Mouse (Mus musculus): ENCODE results near the gene Cry2. TPM values are rescaled to one million over a fixed set of nuclear protein-coding genes. Genes with fewer than 3 reads are reported as not detected.
"Not testable (repeated sequence)": the region's sequence is repeated elsewhere in the genome, so short reads cannot be mapped to it uniquely, and the experiment has no call there.

The Cry2 gene
- polyA plus RNA-seq, 1 experiment from 2014 or later = 51.4 TPM

GRCm38 (mm10) chr2:92411705-92412104, 22.1 kb downstream of the Cry2 start:
- Histone ChIP-seq H3K27ac (ENCODE audit: low read depth, low read length) (no peak overlapping the region), H3K27me3 (replicated peaks; ENCODE audit: control insufficient read depth, insufficient read depth, low read length) (no peaks in the 10 kb centered on the region), H3K4me1 (ENCODE audit: control insufficient read depth, insufficient read depth, low read depth, low read length) (no peaks in the 10 kb centered on the region), H3K4me3 (ENCODE audit: low read length) (no peak overlapping the region), H3K9me3 (ENCODE audit: control insufficient read depth, low read length) (no peaks in the 10 kb centered on the region), H3K4me2 (ENCODE audit: low read length) (no peak overlapping the region), H3K36me3 (ENCODE audit: control insufficient read depth, insufficient read depth, low read length) (peaks cover 60% of the 10 kb centered on the region), H3K9ac (ENCODE audit: low read depth, low read length) (no peak overlapping the region)
- no peak for ATAC-seq
- WGBS = 93% methylated on average over 10 of the region's 10 CpGs

- ATAC-seq = no peak
- WGBS = 94% methylated on average over 18 of the region's 18 CpGs
- H3K4me2 ChIP-seq (ENCODE audit: low read length) = no peak overlapping the region
- no peak overlapping the region for H3K27ac ChIP-seq (ENCODE audit: low read depth, low read length)
- H3K36me3 ChIP-seq (ENCODE audit: control insufficient read depth, insufficient read depth, low read length) = peaks cover 56% of the 10 kb centered on the region
- H3K9ac ChIP-seq (ENCODE audit: low read depth, low read length) = no peak overlapping the region
- H3K4me1 ChIP-seq (ENCODE audit: control insufficient read depth, insufficient read depth, low read depth, low read length) = peaks cover 2% of the 10 kb centered on the region; the same call in 1 of the 2 replicates
- H3K9me3 ChIP-seq (ENCODE audit: control insufficient read depth, low read length) = no peaks in the 10 kb centered on the region
- no peak overlapping the region for H3K4me3 ChIP-seq (ENCODE audit: low read length)
- no peaks in the 10 kb centered on the region for H3K27me3 ChIP-seq (replicated peaks; ENCODE audit: control insufficient read depth, insufficient read depth, low read length)
These were observed 25.4 kb downstream of the Cry2 start for GRCm38 (mm10) chr2:92408309-92409045.

- peaks cover 8% of the 10 kb centered on the region; the same call in 1 of the 2 replicates for H3K4me1 ChIP-seq (ENCODE audit: control insufficient read depth, insufficient read depth, low read depth, low read length)
- H3K27me3 ChIP-seq (replicated peaks; ENCODE audit: control insufficient read depth, insufficient read depth, low read length) = no peaks in the 10 kb centered on the region
- no peaks in the 10 kb centered on the region for H3K9me3 ChIP-seq (ENCODE audit: control insufficient read depth, low read length)
- no peak for ATAC-seq
- H3K27ac ChIP-seq (ENCODE audit: low read depth, low read length) = no peak overlapping the region
- H3K9ac ChIP-seq (ENCODE audit: low read depth, low read length) = no peak overlapping the region
- peaks cover 30% of the 10 kb centered on the region for H3K36me3 ChIP-seq (ENCODE audit: control insufficient read depth, insufficient read depth, low read length)
- no peak overlapping the region for H3K4me3 ChIP-seq (ENCODE audit: low read length)
- H3K4me2 ChIP-seq (ENCODE audit: low read length) = no peak overlapping the region
- 45% methylated on average over 7 of the region's 7 CpGs for WGBS
These were observed 28.2 kb downstream of the Cry2 start for GRCm38 (mm10) chr2:92405687-92406086.

GRCm38 (mm10) chr2:92404737-92405136, 29.1 kb downstream of the Cry2 start:
- H3K36me3 ChIP-seq (ENCODE audit: control insufficient read depth, insufficient read depth, low read length) = peaks cover 25% of the 10 kb centered on the region
- WGBS = 85% methylated on average over 6 of the region's 6 CpGs
- H3K4me3 ChIP-seq (ENCODE audit: low read length) = no peak overlapping the region
- no peaks in the 10 kb centered on the region for H3K9me3 ChIP-seq (ENCODE audit: control insufficient read depth, low read length)
- no peak overlapping the region for H3K4me2 ChIP-seq (ENCODE audit: low read length)
- peaks cover 11% of the 10 kb centered on the region; the same call in 1 of the 2 replicates for H3K4me1 ChIP-seq (ENCODE audit: control insufficient read depth, insufficient read depth, low read depth, low read length)
- no peaks in the 10 kb centered on the region for H3K27me3 ChIP-seq (replicated peaks; ENCODE audit: control insufficient read depth, insufficient read depth, low read length)
- no peak overlapping the region for H3K9ac ChIP-seq (ENCODE audit: low read depth, low read length)
- no peak for ATAC-seq
- H3K27ac ChIP-seq (ENCODE audit: low read depth, low read length) = no peak overlapping the region

GRCm38 (mm10) chr2:92403776-92404319, 30.0 kb downstream of the Cry2 start:
- ATAC-seq = no peak
- 93% methylated on average over 5 of the region's 5 CpGs for WGBS
- Histone ChIP-seq H3K27ac (ENCODE audit: low read depth, low read length) (no peak overlapping the region), H3K4me2 (ENCODE audit: low read length) (no peak overlapping the region), H3K36me3 (ENCODE audit: control insufficient read depth, insufficient read depth, low read length) (peaks cover 17% of the 10 kb centered on the region), H3K4me1 (ENCODE audit: control insufficient read depth, insufficient read depth, low read depth, low read length) (peaks cover 20% of the 10 kb centered on the region), H3K9me3 (ENCODE audit: control insufficient read depth, low read length) (no peaks in the 10 kb centered on the region), H3K4me3 (ENCODE audit: low read length) (no peak overlapping the region), H3K27me3 (replicated peaks; ENCODE audit: control insufficient read depth, insufficient read depth, low read length) (no peaks in the 10 kb centered on the region), H3K9ac (ENCODE audit: low read depth, low read length) (no peak overlapping the region)

DNA sequence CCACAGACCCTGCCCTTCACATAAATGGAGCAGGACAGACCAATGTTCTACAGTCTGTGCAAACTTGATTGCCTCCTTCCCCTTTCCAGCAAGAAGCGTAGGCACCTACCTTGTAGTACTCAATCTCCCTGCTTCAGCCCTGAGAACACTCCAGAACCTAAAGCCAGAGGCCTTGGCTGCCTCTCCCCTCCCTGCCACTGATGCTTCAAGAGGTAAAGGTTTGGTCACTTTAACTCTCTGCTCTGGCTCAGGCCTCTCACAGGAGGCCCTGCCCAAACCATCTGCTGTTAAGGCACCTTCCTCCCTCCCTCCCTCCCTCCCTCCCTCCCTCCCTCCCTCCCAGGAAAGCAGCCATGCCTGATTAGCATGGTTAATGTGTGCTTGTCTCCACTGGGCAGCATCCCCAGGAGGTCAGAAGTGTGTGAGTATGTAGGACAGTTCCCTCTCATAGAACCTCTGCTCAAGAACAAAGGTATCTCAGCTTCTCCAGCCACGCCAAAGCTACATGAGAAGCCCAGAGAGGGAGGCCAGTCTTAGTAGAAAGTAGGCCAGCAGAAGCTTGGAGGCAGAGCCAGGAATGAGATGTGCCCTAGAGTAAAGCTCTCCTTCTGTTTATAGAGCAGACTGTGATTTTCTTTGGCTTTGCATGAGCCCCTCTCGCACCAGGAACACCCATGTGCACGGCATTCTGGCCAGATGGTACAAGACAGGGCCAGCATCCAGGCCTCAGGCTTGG, 31.1 kb downstream of the Cry2 start:
- Histone ChIP-seq H3K36me3 (ENCODE audit: control insufficient read depth, insufficient read depth, low read length) (peaks cover 9% of the 10 kb centered on the region), H3K27ac (ENCODE audit: low read depth, low read length) (peak overlapping the region; percentile 65), H3K4me1 (ENCODE audit: control insufficient read depth, insufficient read depth, low read depth, low read length) (peaks cover 27% of the 10 kb centered on the region), H3K9ac (ENCODE audit: low read depth, low read length) (no peak overlapping the region), H3K27me3 (replicated peaks; ENCODE audit: control insufficient read depth, insufficient read depth, low read length) (no peaks in the 10 kb centered on the region), H3K4me3 (ENCODE audit: low read length) (no peak overlapping the region), H3K9me3 (ENCODE audit: control insufficient read depth, low read length) (no peaks in the 10 kb centered on the region), H3K4me2 (ENCODE audit: low read length) (no peak overlapping the region)
- 68% methylated on average over 4 of the region's 4 CpGs for WGBS
- ATAC-seq = peak; percentile 25; the same call in 1 of the 2 replicates

GRCm38 (mm10) chr2:92401091-92401561, 32.7 kb downstream of the Cry2 start, which contains the start of gene Mapk8ip1:
Gene Mapk8ip1 (minus strand): TSS chr2:92401263.
- 4% methylated on average over 23 of the region's 59 CpGs for WGBS
- peak; percentile 71 for ATAC-seq
- H3K9me3 ChIP-seq (ENCODE audit: control insufficient read depth, low read length) = no peaks in the 10 kb centered on the region
- H3K4me3 ChIP-seq (ENCODE audit: low read length) = peak within 1 kb of the TSS; percentile 79
- peak within 1 kb of the TSS; percentile 88 for H3K9ac ChIP-seq (ENCODE audit: low read depth, low read length)
- peak within 1 kb of the TSS; percentile 87 for H3K27ac ChIP-seq (ENCODE audit: low read depth, low read length)
- H3K4me2 ChIP-seq (ENCODE audit: low read length) = peak within 1 kb of the TSS; percentile 76
- H3K27me3 ChIP-seq (replicated peaks; ENCODE audit: control insufficient read depth, insufficient read depth, low read length) = no peaks in the 10 kb centered on the region
- peaks cover 32% of the 10 kb centered on the region for H3K4me1 ChIP-seq (ENCODE audit: control insufficient read depth, insufficient read depth, low read depth, low read length)
- H3K36me3 ChIP-seq (ENCODE audit: control insufficient read depth, insufficient read depth, low read length) = peaks cover 9% of the 10 kb centered on the region

DNA sequence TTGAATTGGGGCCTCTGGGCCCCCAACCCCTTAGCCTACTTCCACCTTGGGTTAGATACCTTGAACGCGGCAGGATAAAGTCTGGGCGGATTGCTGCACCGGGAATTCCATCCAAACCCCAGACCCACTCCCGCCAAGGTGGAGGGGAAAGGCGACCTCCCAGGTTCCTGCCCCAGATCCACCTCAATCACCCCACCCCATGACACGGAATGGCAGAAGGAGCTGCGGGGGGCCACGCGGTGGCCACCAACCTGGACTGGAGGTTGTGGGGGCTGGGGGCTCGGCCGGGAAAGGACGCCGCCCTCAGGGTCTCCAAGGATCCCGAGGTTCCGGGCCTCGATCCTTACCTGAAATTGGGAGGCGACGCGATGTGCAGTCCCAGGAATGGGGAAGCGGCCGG, 33.2 kb downstream of the Cry2 start:
- Histone ChIP-seq H3K4me2 (ENCODE audit: low read length) (peak overlapping the region; percentile 76), H3K9ac (ENCODE audit: low read depth, low read length) (peak overlapping the region; percentile 88), H3K4me1 (ENCODE audit: control insufficient read depth, insufficient read depth, low read depth, low read length) (peaks cover 30% of the 10 kb centered on the region), H3K4me3 (ENCODE audit: low read length) (peak overlapping the region; percentile 79), H3K27me3 (replicated peaks; ENCODE audit: control insufficient read depth, insufficient read depth, low read length) (no peaks in the 10 kb centered on the region), H3K36me3 (ENCODE audit: control insufficient read depth, insufficient read depth, low read length) (peaks cover 9% of the 10 kb centered on the region), H3K9me3 (ENCODE audit: control insufficient read depth, low read length) (no peaks in the 10 kb centered on the region), H3K27ac (ENCODE audit: low read depth, low read length) (peak overlapping the region; percentile 87)
- ATAC-seq = 0 out of 2 replicates have a peak, but pooled peaks have one; percentile 1
- under 1% methylated on average over 20 of the region's 22 CpGs for WGBS

GRCm38 (mm10) chr2:92399877-92400276, 34.0 kb downstream of the Cry2 start:
- H3K36me3 ChIP-seq (ENCODE audit: control insufficient read depth, insufficient read depth, low read length); H3K27ac ChIP-seq (ENCODE audit: low read depth, low read length); ATAC-seq; H3K27me3 ChIP-seq (replicated peaks; ENCODE audit: control insufficient read depth, insufficient read depth, low read length); H3K9me3 ChIP-seq (ENCODE audit: control insufficient read depth, low read length): not testable (repeated sequence)
- H3K9ac ChIP-seq (ENCODE audit: low read depth, low read length) = peak overlapping the region; percentile 39; the same call in 1 of the 2 replicates
- peaks cover 29% of the 10 kb centered on the region for H3K4me1 ChIP-seq (ENCODE audit: control insufficient read depth, insufficient read depth, low read depth, low read length)
- H3K4me2 ChIP-seq (ENCODE audit: low read length) = peak overlapping the region; percentile 76
- 16% methylated on average over 4 of the region's 4 CpGs for WGBS
- peak overlapping the region; percentile 79 for H3K4me3 ChIP-seq (ENCODE audit: low read length)
